Mouse (Mus musculus) embryonic facial prominence, embryonic 14.5 days (tissue): Measurements from ENCODE around the gene F7. TPM values are rescaled to one million over a fixed set of nuclear protein-coding genes. Genes with fewer than 3 reads are reported as not detected.

ENCODE experiments used
- ATAC-seq: fragments of 200-750 bp; cut with Nextera tagmentation; 2 replicates; pipeline ENCODE4 v1.8.0; 2017; ENCODE audit warnings: low read depth, moderate number of reproducible peaks, moderate TSS enrichment
- DNase-seq: peaks from one replicate; pipeline ENCODE4 v3.0.0-alpha.2; 2015; ENCODE audit warnings: low spot score
- H3K27ac ChIP-seq: fragments of 300-500 bp; sonication (generic); replicated peaks from 2 replicates; pipeline ENCODE4 v1.5.1; 2014; ENCODE audit warnings: low read depth, mild to moderate bottlenecking, low read length, moderate library complexity
- H3K27me3 ChIP-seq: fragments of 300-500 bp; sonication (generic); replicated peaks from 2 replicates; pipeline ENCODE4 v1.6.1; 2014; ENCODE audit warnings: low read length; ENCODE audit not compliant: control insufficient read depth, insufficient read depth
- H3K36me3 ChIP-seq: fragments of 300-500 bp; sonication (generic); 2 replicates; pipeline ENCODE4 v1.6.1; 2014; ENCODE audit warnings: low read length, mixed read lengths; ENCODE audit not compliant: control insufficient read depth, insufficient read depth
- H3K4me1 ChIP-seq: fragments of 300-500 bp; sonication (generic); 2 replicates; pipeline ENCODE4 v1.6.1; 2014; ENCODE audit warnings: antibody characterized with exemption, low read length; ENCODE audit not compliant: control insufficient read depth, insufficient read depth
- H3K4me2 ChIP-seq: fragments of 300-500 bp; sonication (generic); 2 replicates; pipeline ENCODE4 v1.6.1; 2014; ENCODE audit warnings: low read depth, mild to moderate bottlenecking, low read length, moderate library complexity, mixed read lengths
- H3K4me3 ChIP-seq: fragments of 300-500 bp; sonication (generic); 2 replicates; pipeline ENCODE4 v1.5.1; 2014; ENCODE audit warnings: low read depth, mild to moderate bottlenecking, low read length
- H3K9ac ChIP-seq: fragments of 300-500 bp; sonication (generic); 2 replicates; pipeline ENCODE4 v1.6.1; 2014; ENCODE audit warnings: low read depth, mild to moderate bottlenecking, low read length, moderate library complexity, mixed read lengths
- H3K9me3 ChIP-seq: fragments of 300-500 bp; sonication (generic); 2 replicates; pipeline ENCODE4 v1.6.1; 2016; ENCODE audit warnings: low read length; ENCODE audit not compliant: control insufficient read depth
- WGBS: fragments of 180-500 bp; shearing (Covaris S2); extraction: QIAGEN DNeasy Blood & Tissue Kit; methylation state at CpG from one replicate; pipeline ENCODE4 v1.1.7; 2014; 5-methylcytosine and 5-hydroxymethylcytosine counted together
- polyA plus RNA-seq: library from polyadenylated mRNA; unstranded; fragments of >200 nt; fragmentation: Nextera tagmentation; extraction: Ambion mirVana; gene quantifications from 2 replicates; pipeline ENCODE4 v1.2.1, GENCODE M21; 2014

Gene F7
- polyA plus RNA-seq, 1 experiment from 2014 or later, result not detected

- H3K27ac ChIP-seq, result no peak overlapping the region
Measured at GRCm38 (mm10) chr8:13039054-13039453, 13.2 kb downstream of the F7 start.

DNA sequence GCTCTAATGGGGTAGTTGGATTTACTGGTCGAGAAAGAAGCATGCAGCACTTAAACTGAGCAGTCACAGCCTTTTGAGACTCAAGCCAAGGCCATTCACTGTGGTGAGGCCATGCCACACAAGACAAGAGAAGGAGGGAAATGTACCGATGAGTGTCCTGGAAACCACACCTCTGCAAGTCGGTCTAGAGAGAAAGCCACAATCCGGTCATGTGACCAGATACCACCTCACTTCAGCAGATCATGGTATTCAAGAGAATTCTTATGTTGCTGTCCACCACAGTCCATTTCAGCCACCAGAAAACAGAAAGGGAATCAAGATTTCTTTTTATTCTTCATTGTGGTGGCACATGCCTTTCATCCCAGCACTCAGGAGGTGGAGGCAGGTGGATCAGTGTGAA, 15.6 kb downstream of the F7 start:
- no peak overlapping the region for H3K4me2 ChIP-seq
- no peaks in the 10 kb centered on the region for H3K9me3 ChIP-seq
- no peak overlapping the region for H3K9ac ChIP-seq
- no peaks in the 10 kb centered on the region for H3K4me1 ChIP-seq
- no peak overlapping the region for H3K4me3 ChIP-seq
- H3K27me3 ChIP-seq, result no peaks in the 10 kb centered on the region
- H3K36me3 ChIP-seq, result no peaks in the 10 kb centered on the region
- ATAC-seq (no peak), DNase-seq (no peak)
- H3K27ac ChIP-seq, result no peak overlapping the region
- 87% methylated on average over 4 of the region's 4 CpGs for WGBS

More at GRCm38 (mm10) chr8:13039054-13039453, 13.2 kb downstream of the F7 start:
- Histone ChIP-seq H3K9me3 (no peaks in the 10 kb centered on the region), H3K27me3 (no peaks in the 10 kb centered on the region), H3K4me3 (no peak overlapping the region), H3K9ac (no peak overlapping the region), H3K36me3 (no peaks in the 10 kb centered on the region), H3K4me2 (no peak overlapping the region), H3K4me1 (no peaks in the 10 kb centered on the region)
- ATAC-seq (no peak), DNase-seq (no peak)
- 80% methylated on average over 6 of the region's 6 CpGs for WGBS

- H3K9me3 ChIP-seq, result no peaks in the 10 kb centered on the region
- H3K4me2 ChIP-seq, result no peak overlapping the region
- no peaks in the 10 kb centered on the region for H3K4me1 ChIP-seq
- H3K27me3 ChIP-seq, result no peaks in the 10 kb centered on the region
- ATAC-seq, result no peak
- no peak for DNase-seq
- WGBS, result 53% methylated on average over 5 of the region's 5 CpGs
- H3K27ac ChIP-seq, result no peak overlapping the region
- H3K4me3 ChIP-seq, result no peak overlapping the region
- H3K36me3 ChIP-seq, result no peaks in the 10 kb centered on the region
- H3K9ac ChIP-seq, result no peak overlapping the region
Measured at GRCm38 (mm10) chr8:13047652-13048051, 21.8 kb downstream of the F7 start.

DNA sequence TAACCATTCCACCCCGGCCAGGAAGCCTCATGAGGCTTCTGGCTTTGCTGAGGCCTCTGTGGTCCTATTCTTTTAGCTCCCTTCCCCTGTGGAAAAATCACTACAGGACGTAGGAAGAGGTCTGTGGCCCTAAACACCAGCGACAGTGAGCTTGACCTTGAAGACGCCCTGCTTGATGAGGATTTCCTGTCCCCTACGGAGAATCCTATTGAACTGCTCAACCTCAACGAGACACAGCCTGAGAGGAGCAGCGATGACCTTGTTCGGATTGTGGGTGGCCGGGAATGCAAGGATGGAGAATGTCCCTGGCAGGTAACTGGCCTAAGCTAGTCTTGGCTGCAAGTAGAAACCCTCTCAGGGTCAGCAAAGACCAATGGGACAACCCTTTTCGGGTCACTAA, 24.7 kb downstream of the F7 start:
- Histone ChIP-seq H3K9me3 (no peaks in the 10 kb centered on the region), H3K4me1 (no peaks in the 10 kb centered on the region), H3K36me3 (no peaks in the 10 kb centered on the region), H3K27me3 (no peaks in the 10 kb centered on the region), H3K9ac (no peak overlapping the region), H3K4me3 (no peak overlapping the region), H3K27ac (no peak overlapping the region), H3K4me2 (no peak overlapping the region)
- ATAC-seq, result no peak
- DNase-seq, result no peak
- 82% methylated on average over 10 of the region's 10 CpGs for WGBS

DNA sequence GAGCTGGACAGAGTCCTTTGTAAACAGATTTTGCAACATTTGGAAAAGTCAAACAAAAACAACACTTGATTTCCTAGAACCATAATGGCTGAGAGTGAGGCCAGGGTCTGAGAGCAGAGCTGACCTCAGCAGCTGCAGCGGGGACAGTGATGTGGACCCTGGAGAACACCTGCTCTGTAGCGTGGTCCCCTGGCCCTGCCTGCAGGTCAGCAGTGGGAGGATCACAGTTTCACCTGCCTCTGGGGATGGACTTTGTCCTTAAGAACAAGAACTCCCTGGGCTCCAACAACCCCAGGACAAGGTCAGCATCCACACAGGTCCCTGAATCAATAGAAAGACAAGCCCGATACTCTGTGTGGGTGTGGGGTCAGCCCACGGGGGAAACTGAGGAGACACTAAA, 31.5 kb downstream of the F7 start:
- Histone ChIP-seq H3K4me2 (no peak overlapping the region), H3K36me3 (no peaks in the 10 kb centered on the region), H3K27ac (no peak overlapping the region), H3K9ac (no peak overlapping the region), H3K27me3 (no peaks in the 10 kb centered on the region), H3K4me1 (no peaks in the 10 kb centered on the region), H3K4me3 (no peak overlapping the region), H3K9me3 (no peaks in the 10 kb centered on the region)
- DNase-seq (no peak), ATAC-seq (no peak)
- WGBS, result 83% methylated on average over 4 of the region's 4 CpGs

DNA sequence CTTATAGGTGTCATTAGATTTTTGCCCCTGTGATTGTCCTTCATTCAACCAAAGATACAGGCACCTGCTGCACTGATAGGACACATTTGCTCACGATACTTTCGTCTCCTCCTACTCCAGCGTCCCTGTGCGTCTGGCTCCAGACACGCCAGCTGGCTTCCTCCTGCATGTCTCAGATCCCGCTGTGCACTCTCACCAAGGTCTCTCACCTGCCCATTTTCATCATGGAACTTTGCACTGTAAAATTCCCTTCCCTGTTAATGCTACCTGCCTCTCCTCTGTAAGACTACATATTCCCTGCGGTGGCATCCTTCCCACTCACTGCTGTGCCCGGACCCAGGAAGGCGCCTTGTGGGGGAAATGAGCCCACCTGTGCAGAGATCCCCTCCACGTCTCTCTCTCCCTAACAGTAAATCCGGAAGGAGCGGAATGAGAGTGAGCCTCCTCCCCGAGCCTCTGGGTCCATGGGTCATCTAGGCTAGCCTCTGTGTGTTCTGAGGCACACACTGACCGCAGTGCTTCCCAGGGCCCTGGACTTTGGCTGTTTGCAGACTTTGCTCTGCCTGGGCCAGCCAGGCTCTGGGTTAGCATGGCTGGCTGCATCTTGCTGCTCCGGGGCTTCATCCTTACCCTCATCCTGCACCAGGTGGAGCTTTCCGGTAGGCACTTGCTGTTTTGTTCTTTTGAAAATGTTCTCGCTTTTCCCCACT, 34.8 kb downstream of the F7 start, which contains the start of gene Proz:
Gene Proz, plus strand, starts transcription at position 474 of the 710 bp plus-strand sequence.
- H3K27ac ChIP-seq, result no peak within 1 kb of the TSS
- H3K4me1 ChIP-seq, result no peaks in the 10 kb centered on the region
- H3K9me3 ChIP-seq, result no peaks in the 10 kb centered on the region
- no peak within 1 kb of the TSS for H3K4me3 ChIP-seq
- no peaks in the 10 kb centered on the region for H3K27me3 ChIP-seq
- 76% methylated on average over 17 of the region's 17 CpGs for WGBS
- H3K4me2 ChIP-seq, result no peak within 1 kb of the TSS
- no peak within 1 kb of the TSS for H3K9ac ChIP-seq
- ATAC-seq, result no peak
- no peaks in the 10 kb centered on the region for H3K36me3 ChIP-seq
- no peak for DNase-seq

DNA sequence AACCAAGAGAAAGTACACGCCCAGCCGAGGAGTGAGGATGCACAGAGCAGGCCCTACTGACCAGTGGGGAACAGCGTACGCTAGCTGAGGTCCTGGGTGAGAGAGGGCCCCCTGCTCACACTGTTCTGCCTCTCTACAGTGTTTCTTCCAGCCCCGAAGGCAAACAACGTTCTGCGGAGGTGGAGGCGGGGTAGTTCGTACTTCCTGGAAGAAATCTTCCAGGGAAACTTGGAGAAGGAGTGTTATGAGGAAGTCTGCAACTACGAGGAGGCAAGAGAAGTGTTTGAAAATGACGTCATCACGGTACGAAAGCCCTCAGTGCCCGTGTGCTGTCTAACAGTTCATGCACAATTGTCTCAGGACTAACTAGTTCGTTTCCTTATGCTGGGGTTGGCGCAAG, 37.3 kb downstream of the F7 start:
- DNase-seq (no peak), ATAC-seq (no peak)
- Histone ChIP-seq H3K4me3 (no peak overlapping the region), H3K9ac (no peak overlapping the region), H3K27me3 (no peaks in the 10 kb centered on the region), H3K4me1 (no peaks in the 10 kb centered on the region), H3K4me2 (no peak overlapping the region), H3K27ac (no peak overlapping the region), H3K36me3 (no peaks in the 10 kb centered on the region), H3K9me3 (no peaks in the 10 kb centered on the region)
- 68% methylated on average over 16 of the region's 16 CpGs for WGBS

GRCm38 (mm10) chr8:13073255-13073654, 47.4 kb downstream of the F7 start:
- Histone ChIP-seq H3K9ac (no peak overlapping the region), H3K36me3 (peaks cover 45% of the 10 kb centered on the region), H3K27ac (no peak overlapping the region), H3K4me1 (no peaks in the 10 kb centered on the region), H3K4me3 (no peak overlapping the region), H3K9me3 (no peaks in the 10 kb centered on the region), H3K27me3 (no peaks in the 10 kb centered on the region), H3K4me2 (no peak overlapping the region)
- WGBS, result 90% methylated on average over 11 of the region's 11 CpGs
- ATAC-seq (no peak), DNase-seq (no peak)

- WGBS, result 95% methylated on average over 8 of the region's 8 CpGs
- Histone ChIP-seq H3K4me3 (no peak overlapping the region), H3K4me1 (no peaks in the 10 kb centered on the region), H3K9ac (no peak overlapping the region), H3K9me3 (no peaks in the 10 kb centered on the region), H3K4me2 (no peak overlapping the region), H3K36me3 (peaks cover 62% of the 10 kb centered on the region), H3K27ac (no peak overlapping the region), H3K27me3 (no peaks in the 10 kb centered on the region)
- no peak for ATAC-seq
- no peak for DNase-seq
Measured at GRCm38 (mm10) chr8:13075044-13075443, 49.2 kb downstream of the F7 start.
